Mouse (Mus musculus) MEL (cell line): Measurements from ENCODE around the gene Fam155a.

ENCODE experiments used
- BHLHE40 ChIP-seq: IDR thresholded peaks from 2 replicates; pipeline ENCODE4 v1.6.1; 2012; ENCODE audit warnings: low read depth, mild to moderate bottlenecking, inconsistent platforms, low read length, improper control_type of control experiment, borderline replicate concordance
- CTCF ChIP-seq, 3 experiments: IDR thresholded peaks in 2 of 3; conservative IDR thresholded peaks in 1 of 3; 2 replicates each; pipeline ENCODE4 v1.5.1; 2011 to 2012; ENCODE audit warnings: low read length in 3 of 3, low read depth in 2 of 3, mild to moderate bottlenecking in 2 of 3, improper control_type of control experiment in 1 of 3, inconsistent platforms in 1 of 3, mixed read lengths in 1 of 3, moderate library complexity in 1 of 3; ENCODE audit not compliant: control insufficient read depth in 1 of 3, insufficient read depth in 1 of 3, poor library complexity in 1 of 3, severe bottlenecking in 1 of 3
- EP300 ChIP-seq, 2 experiments: IDR thresholded peaks; 2 replicates each; pipeline ENCODE4 v1.6.1; 2011; ENCODE audit warnings: improper control_type of control experiment in 2 of 2, low read length in 2 of 2, low read depth in 1 of 2, mild to moderate bottlenecking in 1 of 2
- POLR2A ChIP-seq, 2 experiments: IDR thresholded peaks; 2 replicates each; pipeline ENCODE4 v1.6.1; 2011 to 2012; ENCODE audit warnings: low read length in 2 of 2, mild to moderate bottlenecking in 2 of 2, control low read depth in 1 of 2, improper control_type of control experiment in 1 of 2, low read depth in 1 of 2, moderate library complexity in 1 of 2; ENCODE audit not compliant: control insufficient read depth in 1 of 2, insufficient read depth in 1 of 2, poor library complexity in 1 of 2
- POLR2AphosphoS2 ChIP-seq: IDR thresholded peaks from 2 replicates; pipeline ENCODE4 v1.6.1; 2011; ENCODE audit warnings: low read length, improper control_type of control experiment
- POLR2AphosphoS5 ChIP-seq: IDR thresholded peaks from 2 replicates; pipeline ENCODE4 v1.6.1; 2012; ENCODE audit warnings: low read depth, borderline replicate concordance, mild to moderate bottlenecking, inconsistent platforms, low read length, moderate library complexity, mixed read lengths
- RAD21 ChIP-seq: IDR thresholded peaks from 2 replicates; pipeline ENCODE4 v1.6.1; 2011; ENCODE audit warnings: mild to moderate bottlenecking, low read depth, low read length, improper control_type of control experiment
- UBTF ChIP-seq: IDR thresholded peaks from 2 replicates; pipeline ENCODE4 v1.6.1; 2012; ENCODE audit warnings: low read depth, mild to moderate bottlenecking, inconsistent platforms, low read length, improper control_type of control experiment, moderate library complexity, borderline replicate concordance; ENCODE audit not compliant: insufficient read depth
- USF1 ChIP-seq: IDR thresholded peaks from 2 replicates; pipeline ENCODE4 v1.6.1; 2014; ENCODE audit warnings: low read depth, mild to moderate bottlenecking, inconsistent platforms, low read length, improper control_type of control experiment, moderate library complexity
- ZKSCAN1 ChIP-seq: IDR thresholded peaks from 2 replicates; pipeline ENCODE4 v1.6.1; 2012; ENCODE audit warnings: low read depth, mild to moderate bottlenecking, inconsistent platforms, low read length, improper control_type of control experiment, moderate library complexity

DNA sequence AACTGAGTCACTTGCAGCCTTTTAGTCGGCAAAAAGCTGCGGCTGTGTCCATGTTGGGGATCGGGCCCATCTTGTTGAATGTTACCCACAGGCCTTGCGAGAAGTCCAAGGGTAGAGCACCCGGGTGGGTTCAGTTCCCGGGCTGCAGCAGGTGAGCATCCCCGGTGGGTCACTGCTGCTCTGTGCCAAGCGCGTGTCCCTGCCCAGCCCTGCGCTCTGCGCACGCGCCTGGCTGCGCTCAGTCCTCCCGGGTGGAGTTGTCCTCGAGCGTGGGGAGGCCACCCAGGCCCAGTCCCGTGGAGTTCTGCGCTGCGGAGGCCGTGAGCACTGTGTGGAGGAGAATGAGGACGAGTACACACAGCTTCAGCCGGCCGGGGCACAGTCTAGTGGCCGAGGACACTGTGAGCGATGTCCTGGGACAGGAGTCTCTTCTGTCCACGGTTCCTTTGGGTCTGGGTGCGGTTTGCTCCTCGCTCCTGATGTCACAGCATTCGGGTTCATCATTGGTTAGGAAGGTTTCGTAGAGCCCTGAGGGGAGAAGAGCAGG is 563.4 kb downstream of the Fam155a start:
- TF ChIP-seq POLR2A (IDR thresholded peaks at IDR 0.05; ENCODE audit: control insufficient read depth in 1 of 2, insufficient read depth in 1 of 2, low read depth in 1 of 2, low read length in 2 of 2, poor library complexity in 1 of 2): no peak
- no peak for TF ChIP-seq RAD21
- no peak for TF ChIP-seq USF1
- no peak for TF ChIP-seq CTCF (IDR thresholded peaks at IDR 0.05 in 2 of 3, conservative IDR thresholded peaks at IDR 0.05 in 1 of 3; ENCODE audit: control insufficient read depth in 1 of 3, insufficient read depth in 1 of 3, low read depth in 2 of 3, low read length in 3 of 3, poor library complexity in 1 of 3, severe bottlenecking in 1 of 3)
- no peak for TF ChIP-seq EP300 (IDR thresholded peaks at IDR 0.05; ENCODE audit: low read depth in 1 of 2, low read length in 2 of 2)
- TF ChIP-seq UBTF: no peak
- TF ChIP-seq ZKSCAN1: no peak
- no peak for TF ChIP-seq BHLHE40
- TF ChIP-seq POLR2AphosphoS5: no peak
- no peak for TF ChIP-seq POLR2AphosphoS2
